Comparison of ENCODE assay signal across 20 mouse cellular contexts in the genomic region with DNA sequence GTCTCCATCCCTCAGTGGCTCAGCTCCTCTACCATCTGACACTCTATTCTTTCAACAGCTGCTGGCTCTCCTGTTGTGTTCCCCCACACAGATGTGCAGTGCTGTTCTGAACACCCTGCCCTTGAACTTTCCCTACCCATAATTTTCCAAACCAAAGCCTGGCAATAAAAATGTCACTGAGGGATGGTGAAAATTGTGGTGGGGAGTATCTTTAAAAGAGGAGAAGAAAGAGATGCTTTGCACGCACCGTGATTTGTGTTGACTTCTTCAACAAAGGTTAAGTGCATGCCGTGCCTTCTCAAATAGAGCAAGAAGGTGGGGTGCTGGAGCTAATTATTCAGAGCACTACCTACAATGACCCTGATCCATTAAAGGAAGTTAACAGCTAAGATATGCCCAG.
DNase-seq lines count a peak whose midpoint lies in the region; ATAC-seq lines count a peak whose summit lies in the region.
"Had no signal": no experiment of that assay in that cellular context is flagged by ENCODE, and none has a peak within 500 bp of the region (broad histone marks: within the 10 kb centered on the region; RNA-seq: fewer than 3 reads in every experiment).

No protein-coding gene starts in this region.

- no peak overlapping the region for H3K4me3 ChIP-seq in kidney, embryonic 16.5 days (ENCODE audit: low read length)
- H3K4me3 ChIP-seq: embryonic facial prominence, embryonic 10.5 days; heart, adult 2 months; hindbrain, embryonic 13.5 days; megakaryocyte, embryonic 14.5 days; neural tube, embryonic 12.5 days had no signal

- DNase-seq in adrenal gland, postnatal 10 days: peak; percentile 7
- no peak for DNase-seq in adrenal gland, postnatal 14 days
- DNase-seq in kidney, postnatal 14 days: no peak
- DNase-seq in brain, adult 2 months (ENCODE audit: low read depth, low spot score): peak; percentile 68
- DNase-seq in mesoderm, embryonic 11.5 days (ENCODE audit: low read depth, low spot score): peak; percentile 63
- DNase-seq in layer of hippocampus, postnatal 36 days: no peak
- DNase-seq: cerebellum, adult 18-20 months; cerebellum, postnatal 14 days; gastrocnemius, postnatal 25 days; heart, adult 2 months; kidney, adult 9 months; lung, embryonic 14.5 days; midbrain, embryonic 14.5 days had no signal

- H3K4me2 ChIP-seq in kidney, embryonic 16.5 days (replicated peaks; ENCODE audit: low read depth, low read length): no peak overlapping the region
- H3K4me2 ChIP-seq: hindbrain, embryonic 13.5 days; lung, embryonic 14.5 days; neural tube, embryonic 12.5 days had no signal

- no peaks in the 10 kb centered on the region for H3K9me3 ChIP-seq in kidney, embryonic 16.5 days (ENCODE audit: low read length)
- H3K9me3 ChIP-seq: embryonic facial prominence, embryonic 10.5 days; hindbrain, embryonic 13.5 days; megakaryocyte, embryonic 14.5 days; neural tube, embryonic 12.5 days had no signal

- no peak overlapping the region for H3K27ac ChIP-seq in kidney, embryonic 16.5 days (ENCODE audit: low read length)
- H3K27ac ChIP-seq: embryonic facial prominence, embryonic 10.5 days; heart, adult 2 months; hindbrain, embryonic 13.5 days; liver, embryonic 14.5 days; neural tube, embryonic 12.5 days had no signal

- ATAC-seq in kidney, embryonic 16.5 days (ENCODE audit: low FRiP score, low TSS enrichment): peak; percentile 93
- ATAC-seq: forebrain, embryonic 16.5 days had no signal

- 8% methylated on average over 3 of the region's 3 CpGs for WGBS in kidney, embryonic 16.5 days

- H3K9ac ChIP-seq in kidney, embryonic 16.5 days (replicated peaks; ENCODE audit: low read length): no peak overlapping the region
- H3K9ac ChIP-seq: hindbrain, embryonic 13.5 days; liver, embryonic 14.5 days; lung, embryonic 14.5 days; neural tube, embryonic 12.5 days had no signal

- peaks cover 10% of the 10 kb centered on the region; the same call in 1 of the 2 replicates for H3K27me3 ChIP-seq in kidney, embryonic 16.5 days (ENCODE audit: insufficient read depth, low read length)
- H3K27me3 ChIP-seq: hindbrain, embryonic 13.5 days; megakaryocyte, embryonic 14.5 days; neural tube, embryonic 12.5 days had no signal

- no peaks in the 10 kb centered on the region for H3K36me3 ChIP-seq in kidney, embryonic 16.5 days (ENCODE audit: insufficient read depth, low read length)
- H3K36me3 ChIP-seq: embryonic facial prominence, embryonic 10.5 days; hindbrain, embryonic 13.5 days; neural tube, embryonic 12.5 days had no signal

- peaks cover 5% of the 10 kb centered on the region; the same call in 1 of the 2 replicates for H3K4me1 ChIP-seq in kidney, embryonic 16.5 days (ENCODE audit: insufficient read depth, low read length)
- H3K4me1 ChIP-seq: embryonic facial prominence, embryonic 10.5 days; hindbrain, embryonic 13.5 days; megakaryocyte, embryonic 14.5 days had no signal

Comparison
In these comparisons a context has a peak if more than half of its experiments do, and no peak if none do; other contexts are left out.
1. DNase-seq: peak in adrenal gland, postnatal 10 days (single experiment), brain, adult 2 months (single experiment) and mesoderm, embryonic 11.5 days (single experiment); none in adrenal gland, postnatal 14 days (single experiment), kidney, postnatal 14 days (single experiment) and layer of hippocampus, postnatal 36 days (0 of 2).